ENCODE assay signal across 9 mouse cellular contexts in the genomic region with DNA sequence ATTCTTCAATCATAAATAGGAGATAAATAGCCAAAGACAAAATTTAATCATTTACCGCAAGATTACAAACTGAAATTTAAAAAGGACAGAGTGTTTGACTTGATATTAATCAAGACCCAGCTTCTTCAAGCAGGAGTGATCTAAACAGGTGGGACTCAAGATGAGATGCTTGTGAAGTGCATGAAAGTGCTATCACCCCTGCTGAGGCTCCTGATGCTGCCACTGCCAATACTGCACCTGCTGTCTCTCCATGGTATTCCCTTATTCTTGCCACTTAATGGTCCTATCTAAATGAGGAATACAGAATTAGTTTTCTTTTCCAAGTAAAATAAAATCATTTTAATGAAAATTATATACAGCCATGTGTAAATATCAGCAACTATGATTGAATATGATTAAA.
"Had no signal": no experiment of that assay in that cellular context is flagged by ENCODE, and none has a peak within 500 bp of the region (broad histone marks: within the 10 kb centered on the region; RNA-seq: fewer than 3 reads in every experiment).

No protein-coding gene starts in this region.

- DNase-seq: kidney, postnatal 14 days; lung, embryonic 14.5 days; lung, postnatal 10 days; lung, postnatal 4 days; midbrain, embryonic 14.5 days; right cerebral cortex, postnatal 14 days; thymus, adult 2 months; thymus, postnatal 36 days had no signal

- ATAC-seq: liver, embryonic 12.5 days had no signal
